Mouse (Mus musculus) thymus, postnatal 14 days (tissue): ENCODE measurements around the gene Ephb1.

ENCODE experiments used
- DNase-seq: peaks from one replicate; pipeline ENCODE4 v3.0.0; 2021

The Ephb1 gene

GRCm38 (mm10) chr9:101956228-101956627 lies 398.3 kb downstream of the Ephb1 start:
- no peak for DNase-seq

- no peak for DNase-seq
Observed at GRCm38 (mm10) chr9:101954529-101954928, 400.0 kb downstream of the Ephb1 start.

GRCm38 (mm10) chr9:101950101-101950500 lies 404.4 kb downstream of the Ephb1 start:
- DNase-seq = no peak

- DNase-seq = no peak
Observed at GRCm38 (mm10) chr9:101945814-101946213, 408.7 kb downstream of the Ephb1 start.

- DNase-seq = no peak
Observed at GRCm38 (mm10) chr9:101945326-101945725, 409.2 kb downstream of the Ephb1 start.

- DNase-seq = no peak
Observed at GRCm38 (mm10) chr9:101942058-101942669, 412.3 kb downstream of the Ephb1 start.

GRCm38 (mm10) chr9:101940182-101940581 lies 414.3 kb downstream of the Ephb1 start:
- DNase-seq = no peak

GRCm38 (mm10) chr9:101939006-101939405 lies 415.5 kb downstream of the Ephb1 start:
- no peak for DNase-seq

- DNase-seq = no peak
Observed at GRCm38 (mm10) chr9:101938066-101938465, 416.4 kb downstream of the Ephb1 start.

GRCm38 (mm10) chr9:101934887-101935286 lies 419.6 kb downstream of the Ephb1 start:
- DNase-seq = no peak

- DNase-seq = no peak
Observed at GRCm38 (mm10) chr9:101933946-101934573, 420.4 kb downstream of the Ephb1 start.

- DNase-seq = no peak
Observed at GRCm38 (mm10) chr9:101924829-101925228, 429.7 kb downstream of the Ephb1 start.

- DNase-seq = no peak
Observed at GRCm38 (mm10) chr9:101922846-101923245, 431.6 kb downstream of the Ephb1 start.

GRCm38 (mm10) chr9:101919324-101919723 lies 435.2 kb downstream of the Ephb1 start:
- DNase-seq = no peak

GRCm38 (mm10) chr9:101918771-101919170 lies 435.7 kb downstream of the Ephb1 start:
- no peak for DNase-seq

GRCm38 (mm10) chr9:101915082-101915481 lies 439.4 kb downstream of the Ephb1 start:
- DNase-seq = no peak

- no peak for DNase-seq
Observed at GRCm38 (mm10) chr9:101911176-101911866, 443.2 kb downstream of the Ephb1 start.

- DNase-seq = no peak
Observed at GRCm38 (mm10) chr9:101909491-101909890, 445.0 kb downstream of the Ephb1 start.

- no peak for DNase-seq
Observed at GRCm38 (mm10) chr9:101908849-101909248, 445.6 kb downstream of the Ephb1 start.

- DNase-seq = no peak
Observed at GRCm38 (mm10) chr9:101907747-101908255, 446.7 kb downstream of the Ephb1 start.

GRCm38 (mm10) chr9:101903406-101903805 lies 451.1 kb downstream of the Ephb1 start:
- DNase-seq = no peak

- DNase-seq = no peak
Observed at GRCm38 (mm10) chr9:101897851-101898250, 456.6 kb downstream of the Ephb1 start.

GRCm38 (mm10) chr9:101883295-101883694 lies 471.2 kb downstream of the Ephb1 start:
- DNase-seq = no peak
